ENCODE assay signal across 22 mouse cellular contexts in genomic region chr1:72354856-72355255, GRCm38 (mm10). TPM values are rescaled to one million over a fixed set of nuclear protein-coding genes. Genes with fewer than 3 reads are reported as not detected.
DNase-seq lines count a peak whose midpoint lies in the region; ATAC-seq lines count a peak whose summit lies in the region.
"Had no signal": no experiment of that assay in that cellular context is flagged by ENCODE, and none has a peak within 500 bp of the region (broad histone marks: within the 10 kb centered on the region; RNA-seq: fewer than 3 reads in every experiment).

No protein-coding gene starts in this region.

- peak; percentile 11 for DNase-seq in kidney, adult 18-20 months
- no peak for DNase-seq in kidney, postnatal 10 days
- peak; percentile 19 to 54 for DNase-seq in kidney, adult 8-10 months
- DNase-seq in kidney, postnatal 25 days, result no peak
- peak; percentile 17 to 41 for DNase-seq in kidney, postnatal 36 days
- DNase-seq: adrenal gland, adult 2 months; adrenal gland, postnatal 10 days; adrenal gland, postnatal 25 days; cerebellum, adult 11 months; cerebellum, adult 18-20 months; cerebellum, adult 8-10 months; cerebellum, adult 9-11 months; cerebellum, postnatal 14 days; cerebellum, postnatal 36 days; embryo, embryonic 11 days had no signal

- no peaks in the 10 kb centered on the region for H3K4me1 ChIP-seq in kidney, embryonic 15.5 days
- H3K4me1 ChIP-seq: embryonic facial prominence, embryonic 13.5 days; embryonic facial prominence, embryonic 15.5 days; forebrain, embryonic 10.5 days; forebrain, embryonic 12.5 days had no signal

- ATAC-seq in kidney, embryonic 15.5 days (replicated peaks; ENCODE audit: low FRiP score), result no peak
- ATAC-seq: forebrain, embryonic 14.5 days had no signal

- no peak overlapping the region for H3K4me2 ChIP-seq in kidney, embryonic 15.5 days
- H3K4me2 ChIP-seq: embryonic facial prominence, embryonic 13.5 days; embryonic facial prominence, embryonic 15.5 days; forebrain, embryonic 12.5 days had no signal

- 89% methylated on average over 2 of the region's 2 CpGs for WGBS in kidney, embryonic 15.5 days

- H3K27ac ChIP-seq in kidney, embryonic 15.5 days, result no peak overlapping the region
- H3K27ac ChIP-seq: embryonic facial prominence, embryonic 13.5 days; embryonic facial prominence, embryonic 15.5 days; forebrain, embryonic 10.5 days; forebrain, embryonic 12.5 days had no signal

- no peak overlapping the region for H3K9ac ChIP-seq in kidney, embryonic 15.5 days
- H3K9ac ChIP-seq: embryonic facial prominence, embryonic 13.5 days; embryonic facial prominence, embryonic 15.5 days; forebrain, embryonic 12.5 days had no signal

- peaks cover 71% of the 10 kb centered on the region for H3K36me3 ChIP-seq in kidney, embryonic 15.5 days

- H3K4me3 ChIP-seq in kidney, embryonic 15.5 days (replicated peaks), result no peak overlapping the region
- H3K4me3 ChIP-seq: embryonic facial prominence, embryonic 13.5 days; embryonic facial prominence, embryonic 15.5 days; erythroblast, embryonic 14.5 days; forebrain, embryonic 10.5 days; forebrain, embryonic 12.5 days had no signal

- no peaks in the 10 kb centered on the region for H3K27me3 ChIP-seq in kidney, embryonic 15.5 days
- H3K27me3 ChIP-seq: embryonic facial prominence, embryonic 13.5 days; embryonic facial prominence, embryonic 15.5 days; forebrain, embryonic 12.5 days had no signal

- no peaks in the 10 kb centered on the region for H3K9me3 ChIP-seq in kidney, embryonic 15.5 days (replicated peaks)
- H3K9me3 ChIP-seq: embryonic facial prominence, embryonic 13.5 days; embryonic facial prominence, embryonic 15.5 days; forebrain, embryonic 10.5 days; forebrain, embryonic 12.5 days had no signal

RNA-seq across cellular contexts. Expression of gene Xrcc5, which starts 47.6 kb away (rescaled TPM):
- 54.5 and 59.4 TPM in 2 replicates for polyA plus RNA-seq in kidney, embryonic 15.5 days (2015; fragmentation: Nextera tagmentation; extraction: Ambion mirVana)

Comparison
In these comparisons a context has a peak if more than half of its experiments do, and no peak if none do; other contexts are left out.
1. DNase-seq: peak in kidney, adult 18-20 months (single experiment), kidney, adult 8-10 months (2 of 2) and kidney, postnatal 36 days (2 of 2); none in kidney, postnatal 10 days (single experiment) and kidney, postnatal 25 days (0 of 2).